Mouse (Mus musculus): ENCODE measurements around the gene Ikbke.

GRCm38 (mm10) chr1:131246433-131247395, 32.7 kb downstream of the Ikbke start:
- TF ChIP-seq CTCF (IDR thresholded peaks at IDR 0.05; ENCODE audit: insufficient read depth, low read depth, low read length): no peak
- no peak for TF ChIP-seq POLR2A (IDR thresholded peaks at IDR 0.05; ENCODE audit: insufficient read depth, low read depth, low read length)

Measured in olfactory bulb, adult 2 months (tissue).